Mouse (Mus musculus) small intestine, adult 2 months (tissue): ENCODE measurements around the gene Rcor2.

Experiments
- CTCF ChIP-seq: fragments of 200-500 bp; IDR thresholded peaks from 2 replicates; pipeline ENCODE4 v1.5.1; 2012; ENCODE audit warnings: low read depth, mild to moderate bottlenecking, control low read depth, inconsistent platforms, low read length, moderate library complexity, mixed read lengths; ENCODE audit not compliant: insufficient replicate concordance, insufficient read length; ENCODE audit errors: extremely low read depth
- POLR2A ChIP-seq: fragments of 200-500 bp; IDR thresholded peaks from 2 replicates; pipeline ENCODE4 v1.6.1; 2012; ENCODE audit warnings: low read depth, mild to moderate bottlenecking, control low read depth, inconsistent platforms, low read length, moderate library complexity

- TF ChIP-seq CTCF (peak; percentile 13; the same call in 1 of the 2 replicates), POLR2A (no peak)
Observed at GRCm38 (mm10) chr19:7303796-7304195, 36.7 kb downstream of the Rcor2 start.
